Mouse (Mus musculus): ENCODE results near the gene Ftsj3. TPM values are rescaled to one million over a fixed set of nuclear protein-coding genes. Genes with fewer than 3 reads are reported as not detected.
"Not testable (repeated sequence)": the region's sequence is repeated elsewhere in the genome, so short reads cannot be mapped to it uniquely, and the experiment has no call there.

Gene Ftsj3
- polyA plus RNA-seq, 1 experiment = 25.3 TPM

DNA sequence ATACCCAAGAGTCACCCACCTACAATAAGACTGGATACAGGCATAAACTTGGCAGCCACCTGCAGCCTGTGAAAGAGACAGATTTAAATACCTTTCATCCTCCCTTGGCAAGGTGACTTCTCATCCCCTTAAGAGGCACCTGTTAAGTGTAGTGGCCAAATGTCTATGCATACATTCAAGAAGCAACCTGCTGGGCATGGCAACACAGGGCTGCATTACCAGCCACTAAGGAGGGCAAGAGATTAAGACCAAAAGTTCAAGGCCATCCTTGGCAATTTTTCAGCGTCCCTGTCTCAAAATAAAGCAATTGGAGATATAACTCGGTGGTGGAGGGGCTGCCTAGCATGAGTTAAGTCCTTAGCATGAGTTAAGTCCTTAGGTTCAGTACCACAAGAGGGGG lies 1.1 kb downstream of the Ftsj3 start:
- Histone ChIP-seq H3K27ac (ENCODE audit: control insufficient read depth, insufficient read depth, low read length) (no peak overlapping the region), H3K4me1 (replicated peaks; ENCODE audit: control insufficient read depth, insufficient read depth, low read length) (peaks cover 9% of the 10 kb centered on the region), H3K36me3 (ENCODE audit: control insufficient read depth, insufficient read depth, low read length) (peaks cover 30% of the 10 kb centered on the region), H3K27me3 (ENCODE audit: control insufficient read depth, insufficient read depth, low read length) (no peaks in the 10 kb centered on the region), H3K4me3 (ENCODE audit: control insufficient read depth, insufficient read depth, low read length) (no peak overlapping the region)
- no peak for TF ChIP-seq POLR2A (IDR thresholded peaks at IDR 0.05; ENCODE audit: control insufficient read depth, extremely low read depth, insufficient read depth, low read length, poor library complexity)
- TF ChIP-seq CTCF (IDR thresholded peaks at IDR 0.05; ENCODE audit: borderline replicate concordance, control insufficient read depth, extremely low read depth, insufficient read depth, low read length, poor library complexity) = no peak
- WGBS = 18% methylated on average over 2 of the region's 2 CpGs
- no peak for DNase-seq

DNA sequence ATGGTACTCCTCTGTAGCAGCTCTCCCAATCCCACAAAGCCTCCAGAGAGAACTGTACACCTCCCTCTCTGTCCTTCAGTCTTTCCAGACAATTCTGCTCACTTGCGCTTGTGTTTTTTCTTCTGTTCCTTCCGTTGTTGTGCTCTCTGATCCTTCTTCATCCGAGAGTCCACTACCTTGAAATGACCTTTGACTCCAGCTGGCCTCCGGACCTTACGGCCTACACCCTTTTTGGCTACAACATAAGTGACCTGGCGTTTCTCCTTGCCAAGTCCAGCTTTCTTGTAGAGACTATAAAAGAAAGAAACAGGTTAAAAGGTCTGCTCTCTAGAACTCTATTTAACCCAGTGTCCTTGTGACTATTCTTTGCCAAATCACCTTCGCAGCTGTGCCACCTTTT lies 6.6 kb downstream of the Ftsj3 start:
- TF ChIP-seq POLR2A (IDR thresholded peaks at IDR 0.05; ENCODE audit: control insufficient read depth, extremely low read depth, insufficient read depth, low read length, poor library complexity) (no peak), CTCF (IDR thresholded peaks at IDR 0.05; ENCODE audit: borderline replicate concordance, control insufficient read depth, extremely low read depth, insufficient read depth, low read length, poor library complexity) (no peak)
- H3K27me3 ChIP-seq (ENCODE audit: control insufficient read depth, insufficient read depth, low read length) = no peaks in the 10 kb centered on the region
- no peaks in the 10 kb centered on the region for H3K4me1 ChIP-seq (replicated peaks; ENCODE audit: control insufficient read depth, insufficient read depth, low read length)
- DNase-seq = no peak
- no peak overlapping the region for H3K4me3 ChIP-seq (ENCODE audit: control insufficient read depth, insufficient read depth, low read length)
- H3K36me3 ChIP-seq (ENCODE audit: control insufficient read depth, insufficient read depth, low read length) = peaks cover 84% of the 10 kb centered on the region
- 97% methylated on average over 7 of the region's 7 CpGs for WGBS
- H3K27ac ChIP-seq (ENCODE audit: control insufficient read depth, insufficient read depth, low read length) = no peak overlapping the region

DNA sequence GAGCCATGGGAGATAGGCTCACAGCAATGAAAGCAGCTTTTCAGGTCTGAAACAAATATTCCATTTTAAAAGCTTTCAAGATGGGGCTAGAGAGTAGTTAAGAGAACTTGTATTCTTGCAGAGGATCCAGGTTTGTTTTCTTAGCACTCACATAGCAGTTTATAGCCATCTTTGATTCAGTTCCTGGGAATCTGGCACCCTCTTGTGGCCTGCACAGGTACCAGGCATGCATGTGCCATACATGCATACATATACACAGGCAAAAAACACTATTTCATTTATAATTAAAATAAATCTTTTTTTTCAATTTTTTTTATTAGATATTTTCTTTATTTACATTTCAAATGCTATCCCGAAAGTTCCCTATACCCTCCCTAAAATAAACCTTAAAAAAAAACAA lies 9.0 kb downstream of the Ftsj3 start:
- DNase-seq = no peak
- H3K27ac ChIP-seq (ENCODE audit: control insufficient read depth, insufficient read depth, low read length) = no peak overlapping the region
- TF ChIP-seq POLR2A (IDR thresholded peaks at IDR 0.05; ENCODE audit: control insufficient read depth, extremely low read depth, insufficient read depth, low read length, poor library complexity) (no peak), CTCF (IDR thresholded peaks at IDR 0.05; ENCODE audit: borderline replicate concordance, control insufficient read depth, extremely low read depth, insufficient read depth, low read length, poor library complexity) (no peak)
- no peaks in the 10 kb centered on the region for H3K27me3 ChIP-seq (ENCODE audit: control insufficient read depth, insufficient read depth, low read length)
- H3K36me3 ChIP-seq (ENCODE audit: control insufficient read depth, insufficient read depth, low read length) = peaks cover 98% of the 10 kb centered on the region
- 100% methylated on average over 1 of the region's 1 CpGs for WGBS
- no peak overlapping the region for H3K4me3 ChIP-seq (ENCODE audit: control insufficient read depth, insufficient read depth, low read length)
- no peaks in the 10 kb centered on the region for H3K4me1 ChIP-seq (replicated peaks; ENCODE audit: control insufficient read depth, insufficient read depth, low read length)

DNA sequence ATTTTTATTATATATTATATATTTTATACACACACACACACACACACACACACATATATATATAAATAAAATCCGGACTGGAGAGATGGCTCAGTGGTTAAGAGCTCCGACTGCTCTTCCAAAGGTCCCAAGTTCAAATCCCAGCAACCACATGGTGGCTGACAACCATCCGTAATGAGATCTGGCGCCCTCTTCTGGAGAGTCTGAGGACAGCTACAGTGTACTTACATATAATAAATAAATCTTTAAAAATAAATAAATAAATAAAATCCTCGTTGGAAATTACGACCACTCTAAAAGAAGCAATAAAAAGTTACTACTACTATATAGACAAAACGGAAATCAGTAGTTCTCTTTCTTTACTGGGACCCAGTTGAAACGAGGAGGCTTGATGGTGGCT lies 21.9 kb downstream of the Ftsj3 start:
- H3K4me3 ChIP-seq (ENCODE audit: control insufficient read depth, insufficient read depth, low read length); H3K27me3 ChIP-seq (ENCODE audit: control insufficient read depth, insufficient read depth, low read length); H3K4me1 ChIP-seq (replicated peaks; ENCODE audit: control insufficient read depth, insufficient read depth, low read length); DNase-seq; H3K27ac ChIP-seq (ENCODE audit: control insufficient read depth, insufficient read depth, low read length): not testable (repeated sequence)
- peaks cover 83% of the 10 kb centered on the region for H3K36me3 ChIP-seq (ENCODE audit: control insufficient read depth, insufficient read depth, low read length)
- WGBS = 89% methylated on average over 8 of the region's 8 CpGs

DNA sequence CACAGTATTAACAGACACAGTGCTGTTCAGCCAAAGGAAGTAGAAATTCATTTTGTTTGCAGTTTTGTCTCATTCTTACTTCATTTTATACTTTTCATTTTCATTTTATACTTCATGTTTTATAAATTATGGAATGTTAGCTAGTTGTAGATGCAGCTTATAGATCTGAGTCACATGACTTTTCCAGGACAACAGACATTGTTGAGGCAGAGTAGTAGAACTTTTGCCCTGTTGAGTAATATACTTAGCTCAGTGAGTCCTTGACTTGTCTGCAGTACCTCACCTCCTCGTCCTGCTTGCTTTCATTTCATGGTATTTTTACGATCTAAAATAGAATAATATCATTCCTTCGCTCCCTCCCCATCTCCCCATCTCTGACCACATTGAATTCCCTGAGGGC lies 35.3 kb downstream of the Ftsj3 start:
- TF ChIP-seq POLR2A (IDR thresholded peaks at IDR 0.05; ENCODE audit: control insufficient read depth, extremely low read depth, insufficient read depth, low read length, poor library complexity) (no peak), CTCF (IDR thresholded peaks at IDR 0.05; ENCODE audit: borderline replicate concordance, control insufficient read depth, extremely low read depth, insufficient read depth, low read length, poor library complexity) (no peak)
- 0 out of 2 replicates have a peak, but pooled peaks cover 4% of the 10 kb centered on the region for H3K4me1 ChIP-seq (replicated peaks; ENCODE audit: control insufficient read depth, insufficient read depth, low read length)
- whole genome bisulfite sequencing = 96% methylated on average over 3 of the region's 3 CpGs
- no peak for DNase-seq
- peaks cover 17% of the 10 kb centered on the region for H3K36me3 ChIP-seq (ENCODE audit: control insufficient read depth, insufficient read depth, low read length)
- no peak overlapping the region for H3K4me3 ChIP-seq (ENCODE audit: control insufficient read depth, insufficient read depth, low read length)
- no peak overlapping the region for H3K27ac ChIP-seq (ENCODE audit: control insufficient read depth, insufficient read depth, low read length)
- no peaks in the 10 kb centered on the region for H3K27me3 ChIP-seq (ENCODE audit: control insufficient read depth, insufficient read depth, low read length)

DNA sequence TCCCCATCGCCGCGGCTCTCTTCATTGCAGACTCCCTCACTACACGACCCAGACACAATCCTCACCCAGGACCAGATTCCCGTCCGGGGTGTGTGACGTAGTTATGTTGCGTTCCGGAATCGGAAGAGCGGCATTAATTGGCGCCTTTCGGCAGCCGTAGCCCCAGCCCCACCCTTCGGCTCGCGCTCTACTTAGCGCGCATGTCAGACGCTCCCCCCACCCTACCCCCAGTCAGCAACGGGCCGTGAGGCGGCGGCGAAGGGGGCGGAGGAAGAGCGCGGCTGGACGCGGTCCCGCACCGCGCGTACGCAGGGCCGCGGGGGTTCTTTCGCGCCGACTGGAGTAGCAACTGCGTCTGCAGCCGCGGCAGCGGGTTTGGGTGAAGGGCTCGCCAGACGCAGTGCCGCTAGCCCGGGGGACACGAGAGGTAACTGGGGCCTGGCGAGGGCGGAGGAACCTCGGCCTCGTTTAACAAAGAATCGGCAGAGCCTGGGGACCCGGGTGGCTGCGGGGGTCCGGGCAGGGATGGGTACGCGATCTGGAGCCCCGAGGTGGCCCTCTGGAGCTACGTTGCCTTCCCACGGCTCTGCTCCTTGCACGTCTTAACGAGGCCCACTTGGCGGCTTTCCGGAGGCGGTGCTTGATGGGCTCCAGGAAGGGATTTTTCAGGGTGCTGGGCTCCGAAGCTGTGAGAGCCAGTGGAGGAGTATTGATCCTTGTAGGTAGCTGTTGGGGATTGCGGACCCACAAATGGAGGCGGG lies 39.0 kb downstream of the Ftsj3 start, which contains the start of gene Ddx42:
Gene Ddx42 (plus strand): TSS at position 197 of the 761 bp plus-strand sequence.
- TF ChIP-seq POLR2A (IDR thresholded peaks at IDR 0.05; ENCODE audit: control insufficient read depth, extremely low read depth, insufficient read depth, low read length, poor library complexity) (peak; percentile 83; the same call in 1 of the 2 replicates), CTCF (IDR thresholded peaks at IDR 0.05; ENCODE audit: borderline replicate concordance, control insufficient read depth, extremely low read depth, insufficient read depth, low read length, poor library complexity) (no peak)
- peak within 1 kb of the TSS; percentile 88 for H3K4me3 ChIP-seq (ENCODE audit: control insufficient read depth, insufficient read depth, low read length)
- H3K4me1 ChIP-seq (replicated peaks; ENCODE audit: control insufficient read depth, insufficient read depth, low read length) = peaks cover 9% of the 10 kb centered on the region; the same call in 1 of the 2 replicates
- peak; percentile 88 for DNase-seq
- under 1% methylated on average over 70 of the region's 70 CpGs for WGBS
- H3K36me3 ChIP-seq (ENCODE audit: control insufficient read depth, insufficient read depth, low read length) = no peaks in the 10 kb centered on the region; the same call in none of the 2 replicates
- H3K27ac ChIP-seq (ENCODE audit: control insufficient read depth, insufficient read depth, low read length) = peak within 1 kb of the TSS; percentile 88
- no peaks in the 10 kb centered on the region for H3K27me3 ChIP-seq (ENCODE audit: control insufficient read depth, insufficient read depth, low read length)
